Mouse (Mus musculus): Measurements from ENCODE around the gene Mllt6. TPM values are rescaled to one million over a fixed set of nuclear protein-coding genes. Genes with fewer than 3 reads are reported as not detected.

The Mllt6 gene
- polyA plus RNA-seq (2012; rRNA removed), result 7.4 and 8.2 TPM in 2 replicates

DNA sequence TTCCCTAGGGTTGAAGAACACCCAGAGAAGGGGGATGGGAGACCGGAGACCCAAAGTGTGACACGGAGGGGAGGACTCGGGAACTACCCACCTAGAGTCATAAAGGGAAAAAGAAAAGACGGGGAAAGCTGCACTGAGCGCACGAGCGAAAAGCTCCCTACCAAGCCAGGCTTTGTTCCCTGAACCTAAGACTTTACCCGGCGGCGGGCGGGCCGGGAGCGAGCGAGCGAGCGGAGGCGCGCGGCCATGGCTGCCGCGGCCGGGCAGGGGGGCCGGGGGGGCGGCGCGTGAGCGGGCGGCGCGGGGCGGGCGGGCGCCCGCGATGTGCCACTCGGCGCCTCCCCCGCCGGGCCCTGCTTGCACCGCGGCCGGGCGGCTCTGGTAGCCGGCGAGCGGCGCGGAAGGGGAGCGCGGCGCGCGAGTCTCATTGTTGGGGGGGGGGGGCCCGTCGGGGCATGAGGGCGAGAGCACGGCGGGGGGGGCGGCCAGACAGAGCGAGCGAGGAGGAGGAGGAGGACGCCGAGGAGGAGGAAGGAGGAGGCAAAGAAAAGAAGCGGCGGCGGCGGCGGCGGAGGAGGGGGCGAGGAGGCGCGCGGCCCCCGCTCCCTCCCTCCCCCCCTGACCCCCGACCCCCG is at the start of gene Mllt6:
Mllt6 (plus strand) TSS at position 522 of the 635 bp plus-strand sequence.
- TF ChIP-seq CTCF (IDR thresholded peaks at IDR 0.05; ENCODE audit: control insufficient read depth, insufficient read depth, insufficient replicate concordance, low read depth, low read length) (no peak), POLR2A (IDR thresholded peaks at IDR 0.05; ENCODE audit: control insufficient read depth, low read depth, low read length) (no peak)
- no peaks in the 10 kb centered on the region for H3K27me3 ChIP-seq (ENCODE audit: control insufficient read depth, insufficient read depth, low read length)
- H3K4me3 ChIP-seq (ENCODE audit: control insufficient read depth, low read depth, low read length), result peak within 1 kb of the TSS; percentile 72
- H3K36me3 ChIP-seq (ENCODE audit: control insufficient read depth, insufficient read depth, low read length), result no peaks in the 10 kb centered on the region
- H3K4me1 ChIP-seq (ENCODE audit: control insufficient read depth, insufficient read depth, low read length), result peaks cover 31% of the 10 kb centered on the region
- peak within 1 kb of the TSS; percentile 55 for H3K27ac ChIP-seq (ENCODE audit: control insufficient read depth, insufficient read depth, low read depth, low read length)

DNA sequence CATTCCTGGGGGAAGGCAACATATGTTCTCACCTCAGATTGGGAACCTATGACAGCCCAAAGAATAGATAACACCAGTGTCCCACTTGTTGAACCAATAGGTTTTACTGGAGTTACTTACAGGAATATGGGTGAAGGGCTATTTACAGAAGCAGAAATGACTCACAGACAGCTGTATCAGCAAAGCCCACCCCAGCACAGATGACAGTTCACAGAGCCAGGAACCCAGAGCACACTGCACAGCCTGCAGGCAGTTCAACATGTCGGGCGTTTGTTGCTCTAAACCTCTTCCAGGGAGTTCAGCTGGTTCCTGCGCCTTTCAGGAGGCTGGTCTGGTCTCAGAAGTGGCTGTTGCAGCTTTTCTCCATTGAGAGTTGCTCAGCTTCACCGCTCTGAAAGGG is 47.9 kb upstream of the Mllt6 start:
- Histone ChIP-seq H3K4me1 (ENCODE audit: control insufficient read depth, insufficient read depth, low read length) (no peaks in the 10 kb centered on the region), H3K27me3 (ENCODE audit: control insufficient read depth, insufficient read depth, low read length) (no peaks in the 10 kb centered on the region), H3K27ac (ENCODE audit: control insufficient read depth, insufficient read depth, low read depth, low read length) (no peak overlapping the region), H3K36me3 (ENCODE audit: control insufficient read depth, insufficient read depth, low read length) (no peaks in the 10 kb centered on the region), H3K4me3 (ENCODE audit: control insufficient read depth, low read depth, low read length) (no peak overlapping the region)
- no peak for TF ChIP-seq POLR2A (IDR thresholded peaks at IDR 0.05; ENCODE audit: control insufficient read depth, low read depth, low read length)
- TF ChIP-seq CTCF (IDR thresholded peaks at IDR 0.05; ENCODE audit: control insufficient read depth, insufficient read depth, insufficient replicate concordance, low read depth, low read length), result no peak

DNA sequence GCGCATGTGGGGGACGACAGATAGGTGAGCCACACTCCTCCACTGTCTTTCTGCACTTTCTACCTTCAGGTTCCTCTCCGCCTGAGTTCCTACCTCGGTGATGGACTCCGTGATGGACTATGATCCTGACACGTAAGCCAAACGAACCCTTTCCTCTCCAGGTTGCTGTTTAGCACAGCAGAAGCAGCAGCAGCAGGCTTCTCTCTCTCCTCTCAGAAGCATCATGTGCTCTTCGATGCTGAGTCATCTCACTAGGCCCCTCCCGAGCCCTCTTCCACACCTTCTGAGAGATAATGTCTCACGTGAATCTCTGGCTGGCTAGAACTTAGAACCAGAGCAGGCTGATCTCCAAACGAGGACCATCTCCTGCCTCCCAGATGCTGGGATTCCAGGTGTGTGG is 44.8 kb upstream of the Mllt6 start:
- Histone ChIP-seq H3K36me3 (ENCODE audit: control insufficient read depth, insufficient read depth, low read length) (no peaks in the 10 kb centered on the region), H3K27me3 (ENCODE audit: control insufficient read depth, insufficient read depth, low read length) (no peaks in the 10 kb centered on the region), H3K4me1 (ENCODE audit: control insufficient read depth, insufficient read depth, low read length) (no peaks in the 10 kb centered on the region), H3K27ac (ENCODE audit: control insufficient read depth, insufficient read depth, low read depth, low read length) (no peak overlapping the region), H3K4me3 (ENCODE audit: control insufficient read depth, low read depth, low read length) (no peak overlapping the region)
- TF ChIP-seq CTCF (IDR thresholded peaks at IDR 0.05; ENCODE audit: control insufficient read depth, insufficient read depth, insufficient replicate concordance, low read depth, low read length) (no peak), POLR2A (IDR thresholded peaks at IDR 0.05; ENCODE audit: control insufficient read depth, low read depth, low read length) (no peak)

DNA sequence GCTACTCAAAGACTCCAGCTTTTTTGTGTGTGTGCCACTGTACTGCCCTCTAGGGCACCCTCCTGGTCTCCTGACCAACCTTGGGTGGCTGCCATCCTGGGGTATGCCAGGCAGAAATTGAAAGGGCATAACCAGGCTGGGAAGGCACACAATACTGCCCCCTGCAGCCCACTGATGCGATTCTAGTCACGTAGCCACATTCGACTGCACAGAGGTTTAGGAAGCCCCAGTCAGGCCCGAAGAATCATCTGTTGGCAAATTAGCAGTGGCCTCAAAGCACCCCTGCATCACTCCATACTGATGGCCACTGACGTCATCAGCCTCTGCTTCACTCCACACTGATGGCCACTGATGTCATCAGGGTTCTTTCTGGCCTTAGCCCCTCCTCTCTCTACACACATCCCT is 43.8 kb upstream of the Mllt6 start:
- no peak overlapping the region for H3K27ac ChIP-seq (ENCODE audit: control insufficient read depth, insufficient read depth, low read depth, low read length)
- H3K27me3 ChIP-seq (ENCODE audit: control insufficient read depth, insufficient read depth, low read length), result no peaks in the 10 kb centered on the region
- no peak overlapping the region for H3K4me3 ChIP-seq (ENCODE audit: control insufficient read depth, low read depth, low read length)
- peak; percentile 38; the same call in 1 of the 2 replicates for TF ChIP-seq CTCF (IDR thresholded peaks at IDR 0.05; ENCODE audit: control insufficient read depth, insufficient read depth, insufficient replicate concordance, low read depth, low read length)
- TF ChIP-seq POLR2A (IDR thresholded peaks at IDR 0.05; ENCODE audit: control insufficient read depth, low read depth, low read length), result no peak
- H3K4me1 ChIP-seq (ENCODE audit: control insufficient read depth, insufficient read depth, low read length), result no peaks in the 10 kb centered on the region
- H3K36me3 ChIP-seq (ENCODE audit: control insufficient read depth, insufficient read depth, low read length), result no peaks in the 10 kb centered on the region

DNA sequence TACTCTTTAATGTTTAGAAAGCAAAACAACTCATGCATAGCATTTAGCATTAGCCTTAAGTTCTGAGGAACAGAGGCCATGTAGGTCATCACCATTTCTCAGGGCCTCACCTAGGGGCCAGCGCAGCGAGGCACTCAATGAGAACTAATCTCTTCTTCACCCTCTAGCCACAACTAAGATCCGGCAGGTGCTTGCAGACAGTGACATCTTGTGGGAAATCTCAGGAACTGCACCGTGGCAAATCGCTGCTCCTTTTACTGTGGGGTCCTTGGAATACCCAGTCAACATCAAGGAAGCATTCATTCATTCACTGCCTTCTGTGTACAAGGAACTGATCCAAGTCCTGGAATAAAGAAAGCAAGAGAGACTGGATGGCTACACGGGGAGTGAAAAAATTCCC is 40.8 kb upstream of the Mllt6 start:
- Histone ChIP-seq H3K4me1 (ENCODE audit: control insufficient read depth, insufficient read depth, low read length) (peaks cover 2% of the 10 kb centered on the region; the same call in 1 of the 2 replicates), H3K4me3 (ENCODE audit: control insufficient read depth, low read depth, low read length) (no peak overlapping the region), H3K36me3 (ENCODE audit: control insufficient read depth, insufficient read depth, low read length) (no peaks in the 10 kb centered on the region), H3K27me3 (ENCODE audit: control insufficient read depth, insufficient read depth, low read length) (no peaks in the 10 kb centered on the region; the same call in 1 of the 2 replicates), H3K27ac (ENCODE audit: control insufficient read depth, insufficient read depth, low read depth, low read length) (no peak overlapping the region)
- TF ChIP-seq CTCF (IDR thresholded peaks at IDR 0.05; ENCODE audit: control insufficient read depth, insufficient read depth, insufficient replicate concordance, low read depth, low read length) (peak; percentile 86), POLR2A (IDR thresholded peaks at IDR 0.05; ENCODE audit: control insufficient read depth, low read depth, low read length) (no peak)

DNA sequence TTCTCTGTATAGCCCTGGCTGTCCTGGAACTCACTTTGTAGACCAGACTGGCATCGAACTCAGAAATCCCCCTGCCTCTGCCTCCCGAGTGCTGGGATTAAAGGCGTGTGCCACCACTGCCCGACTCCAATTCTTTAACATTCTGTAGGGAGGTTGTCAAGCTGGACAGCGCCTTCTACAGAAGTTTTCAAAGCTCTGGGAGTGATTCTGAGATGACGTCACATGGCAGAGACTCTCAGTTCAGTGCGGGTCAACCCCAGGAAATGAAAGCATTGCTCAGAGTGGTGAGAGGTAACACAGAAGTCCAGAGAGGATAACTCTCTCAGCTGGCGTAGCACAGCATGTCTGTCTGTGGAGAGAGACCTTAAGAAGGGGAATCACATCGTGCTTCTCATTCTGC is 40.0 kb upstream of the Mllt6 start:
- no peak overlapping the region for H3K4me3 ChIP-seq (ENCODE audit: control insufficient read depth, low read depth, low read length)
- peaks cover 3% of the 10 kb centered on the region; the same call in 1 of the 2 replicates for H3K4me1 ChIP-seq (ENCODE audit: control insufficient read depth, insufficient read depth, low read length)
- no peaks in the 10 kb centered on the region for H3K36me3 ChIP-seq (ENCODE audit: control insufficient read depth, insufficient read depth, low read length)
- H3K27ac ChIP-seq (ENCODE audit: control insufficient read depth, insufficient read depth, low read depth, low read length), result no peak overlapping the region
- no peak for TF ChIP-seq CTCF (IDR thresholded peaks at IDR 0.05; ENCODE audit: control insufficient read depth, insufficient read depth, insufficient replicate concordance, low read depth, low read length)
- no peak for TF ChIP-seq POLR2A (IDR thresholded peaks at IDR 0.05; ENCODE audit: control insufficient read depth, low read depth, low read length)
- H3K27me3 ChIP-seq (ENCODE audit: control insufficient read depth, insufficient read depth, low read length), result peaks cover under 1% of the 10 kb centered on the region; the same call in 1 of the 2 replicates

DNA sequence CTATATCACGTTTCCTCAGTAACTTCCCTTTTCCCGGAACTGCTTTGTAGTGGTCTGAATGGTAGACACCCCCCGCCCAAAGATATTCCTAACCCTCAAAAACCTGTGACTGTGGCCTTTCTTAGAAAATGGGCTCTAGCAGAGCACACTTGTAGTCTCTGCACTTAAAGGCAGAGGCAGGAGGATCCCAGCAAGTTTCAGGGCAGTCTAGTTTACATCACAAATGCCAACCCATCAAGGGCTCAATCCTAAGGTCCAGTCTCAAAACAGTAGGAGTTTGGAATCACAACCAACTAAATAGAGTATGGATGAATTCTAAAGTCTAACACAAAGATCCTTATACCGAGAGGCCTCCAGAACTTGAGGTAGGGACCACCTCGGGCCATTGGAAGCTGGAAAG is 37.7 kb upstream of the Mllt6 start:
- H3K27me3 ChIP-seq (ENCODE audit: control insufficient read depth, insufficient read depth, low read length), result peaks cover 5% of the 10 kb centered on the region; the same call in 1 of the 2 replicates
- H3K4me3 ChIP-seq (ENCODE audit: control insufficient read depth, low read depth, low read length), result no peak overlapping the region
- H3K36me3 ChIP-seq (ENCODE audit: control insufficient read depth, insufficient read depth, low read length), result no peaks in the 10 kb centered on the region
- no peak overlapping the region for H3K27ac ChIP-seq (ENCODE audit: control insufficient read depth, insufficient read depth, low read depth, low read length)
- TF ChIP-seq POLR2A (IDR thresholded peaks at IDR 0.05; ENCODE audit: control insufficient read depth, low read depth, low read length) (no peak), CTCF (IDR thresholded peaks at IDR 0.05; ENCODE audit: control insufficient read depth, insufficient read depth, insufficient replicate concordance, low read depth, low read length) (no peak)
- peaks cover 22% of the 10 kb centered on the region for H3K4me1 ChIP-seq (ENCODE audit: control insufficient read depth, insufficient read depth, low read length)

Data from testis, adult 2 months (tissue).